Mouse (Mus musculus): ENCODE measurements around the gene Krt84.

DNA sequence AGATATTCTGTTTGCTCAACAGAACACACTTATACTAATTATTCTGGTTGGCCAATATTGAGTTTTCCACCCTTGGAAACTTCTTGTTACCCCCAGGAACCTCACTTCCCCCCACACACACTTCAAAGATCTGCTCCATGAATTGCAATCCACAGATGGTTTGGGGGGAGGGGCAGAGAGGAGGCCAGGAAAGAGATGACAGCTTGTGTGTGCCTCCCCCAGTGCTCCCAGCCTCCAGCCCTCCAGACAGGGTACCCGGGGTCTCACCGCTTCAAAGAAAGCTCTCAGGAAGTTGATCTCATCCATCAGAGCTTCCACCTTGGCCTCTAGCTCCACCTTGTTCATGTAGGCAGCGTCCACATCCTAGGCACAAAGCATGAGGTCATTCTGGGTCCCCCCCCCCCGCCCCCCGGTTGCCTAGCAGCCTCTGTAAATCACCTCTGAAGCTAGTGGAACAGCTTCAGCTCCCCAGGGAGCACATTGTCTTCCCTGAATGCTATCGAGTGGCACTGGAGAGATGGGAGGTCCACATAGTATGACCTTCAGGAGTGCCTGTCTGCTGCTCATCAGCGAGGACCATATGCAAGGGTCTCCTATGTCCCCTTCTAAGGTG, 25.5 kb upstream of the Krt84 start:
- no peak for TF ChIP-seq CTCF (IDR thresholded peaks at IDR 0.05; ENCODE audit: extremely low read depth, insufficient read depth, low read length)
- no peak for TF ChIP-seq POLR2A (IDR thresholded peaks at IDR 0.05; ENCODE audit: extremely low read depth, insufficient read depth, low read length)

Data from cortical plate, adult 2 months (tissue).